In genomic region chr13:84391554-84391953, GRCm38 (mm10) we compare ENCODE assay signal across 25 mouse cellular contexts.
DNase-seq lines count a peak whose midpoint lies in the region; ATAC-seq and TF ChIP-seq lines count a peak whose summit lies in the region.
"Had no signal": no experiment of that assay in that cellular context is flagged by ENCODE, and none has a peak within 500 bp of the region (broad histone marks: within the 10 kb centered on the region; RNA-seq: fewer than 3 reads in every experiment).

No protein-coding gene starts in this region.

- no peak for ATAC-seq in megakaryocyte, adult 5-6 weeks (ENCODE audit: poor library complexity, severe bottlenecking)
- ATAC-seq: CD4-positive, CD25-positive, alpha-beta regulatory T cell, adult 4 months; forebrain, embryonic 14.5 days; forebrain, embryonic 16.5 days; Patski had no signal

- no peak for TF ChIP-seq CTCF in CH12.LX (conservative IDR thresholded peaks at IDR 0.05 in 1 of 2, IDR thresholded peaks at IDR 0.05 in 1 of 2; ENCODE audit: low read depth in 2 of 2, low read length in 2 of 2)

- dilution Hi-C loops in CH12.LX (cut with MboI; ENCODE audit: extremely low pct_ligation_motif_present, extremely low pct_unique_long_range_greater_than_20kb, low sequenced_read_pairs) = no loop called here

- TF ChIP-seq EP300 in CH12.LX (IDR thresholded peaks at IDR 0.05; ENCODE audit: low read length) = no peak

- H3K4me2 ChIP-seq in CH12.LX (ENCODE audit: insufficient read depth, low read depth, poor library complexity, severe bottlenecking) = peak overlapping the region; percentile 18; the same call in 1 of the 2 replicates
- H3K4me2 ChIP-seq: embryonic facial prominence, embryonic 13.5 days; embryonic facial prominence, embryonic 15.5 days; forebrain, embryonic 12.5 days had no signal

- TF ChIP-seq POLR2A in CH12.LX (IDR thresholded peaks at IDR 0.05; ENCODE audit: low read depth, low read length) = peak; percentile 79

- peaks cover 5 to 40% of the 10 kb centered on the region in 2 experiments; a peak in 3 of 4 replicates for H3K4me1 ChIP-seq in CH12.LX (ENCODE audit: control insufficient read depth in 1 of 2, insufficient read depth in 2 of 2)
- H3K4me1 ChIP-seq: embryonic facial prominence, embryonic 13.5 days; embryonic facial prominence, embryonic 15.5 days; forebrain, embryonic 10.5 days; forebrain, embryonic 12.5 days had no signal

- peak overlapping the region; percentile 69; the same call in 1 of the 2 replicates for H3K9ac ChIP-seq in CH12.LX (ENCODE audit: insufficient read depth, low read depth)
- H3K9ac ChIP-seq: embryonic facial prominence, embryonic 13.5 days; embryonic facial prominence, embryonic 15.5 days; forebrain, embryonic 12.5 days had no signal

- peaks cover 5% of the 10 kb centered on the region; the same call in 1 of the 2 replicates for H3K79me2 ChIP-seq in CH12.LX (replicated peaks; ENCODE audit: control insufficient read depth, extremely low read depth, insufficient read depth, poor library complexity, severe bottlenecking)

- peaks cover 11 to 21% of the 10 kb centered on the region in 2 experiments for H3K36me3 ChIP-seq in CH12.LX (replicated peaks in 1 of 2; ENCODE audit: control insufficient read depth in 1 of 2, insufficient read depth in 1 of 2, low read length in 1 of 2)
- H3K36me3 ChIP-seq: embryonic facial prominence, embryonic 13.5 days; embryonic facial prominence, embryonic 15.5 days; forebrain, embryonic 10.5 days; forebrain, embryonic 12.5 days had no signal

- TF ChIP-seq RAD21 in CH12.LX (IDR thresholded peaks at IDR 0.05; ENCODE audit: low read depth, low read length) = no peak

- H3K9me3 ChIP-seq in CH12.LX (replicated peaks; ENCODE audit: low read length) = no peaks in the 10 kb centered on the region
- H3K9me3 ChIP-seq: embryonic facial prominence, embryonic 13.5 days; embryonic facial prominence, embryonic 15.5 days; forebrain, embryonic 10.5 days; forebrain, embryonic 12.5 days had no signal

- DNase-seq in A20 (ENCODE audit: low read depth, low spot score) (peak; percentile 53), CH12.LX (ENCODE audit: extremely low read depth) (peak; percentile 89)
- DNase-seq in T-cell, adult 2 months (ENCODE audit: low spot score) = peak; percentile 10
- no peak for DNase-seq in cerebellum, adult 18-20 months
- DNase-seq in urinary bladder, postnatal 36 days (ENCODE audit: low spot score in 2 of 2) = no peak
- DNase-seq: adrenal gland, adult 8-10 months; adrenal gland, postnatal 14 days; adrenal gland, postnatal 36 days; B cell, adult 2 months; cerebellum, adult 11-12 months; cerebellum, adult 8-10 months; cerebellum, adult 9-11 months; cerebellum, postnatal 14 days; cerebellum, postnatal 36 days; embryo, embryonic 11 days had no signal

- H3K4me3 ChIP-seq in CH12.LX (replicated peaks in 1 of 3; ENCODE audit: low read depth in 2 of 3, low read length in 2 of 3, poor library complexity in 1 of 3) = peak overlapping the region; percentile 52 to 64 (median 57)
- H3K4me3 ChIP-seq: embryonic facial prominence, embryonic 13.5 days; embryonic facial prominence, embryonic 15.5 days; erythroblast, embryonic 14.5 days; forebrain, embryonic 10.5 days; forebrain, embryonic 12.5 days had no signal

- in situ Hi-C loops in CH12.LX (cut with MboI; ENCODE audit: low pct_ligation_motif_present, low pct_unique_long_range_greater_than_20kb, low sequenced_read_pairs) = no loop called here

- no peaks in the 10 kb centered on the region for H3K27me3 ChIP-seq in CH12.LX (replicated peaks)
- H3K27me3 ChIP-seq: embryonic facial prominence, embryonic 13.5 days; embryonic facial prominence, embryonic 15.5 days; forebrain, embryonic 12.5 days had no signal

- no peak overlapping the region for H3K27ac ChIP-seq in CH12.LX (ENCODE audit: insufficient read depth, low read depth)
- H3K27ac ChIP-seq: embryonic facial prominence, embryonic 13.5 days; embryonic facial prominence, embryonic 15.5 days; forebrain, embryonic 10.5 days; forebrain, embryonic 12.5 days had no signal

TF ChIP-seq in CH12.LX, 34 proteins besides CTCF, POLR2A, EP300 and RAD21:
- TF ChIP-seq POLR2AphosphoS2 (IDR thresholded peaks at IDR 0.05; ENCODE audit: low read depth, low read length) (peak; percentile 71; the same call in 1 of the 2 replicates), TBP (conservative IDR thresholded peaks at IDR 0.05; ENCODE audit: low read depth, low read length) (peak; percentile 96), ZMIZ1 (IDR thresholded peaks at IDR 0.05; ENCODE audit: low read depth, low read length) (peak; percentile 69; the same call in 1 of the 2 replicates), SMC3 (IDR thresholded peaks at IDR 0.05; ENCODE audit: low read depth, low read length) (no peak), JUND (conservative IDR thresholded peaks at IDR 0.05; ENCODE audit: low read depth, low read length) (0 out of 2 replicates have a peak, but pooled peaks have one; percentile 7), MEF2A (IDR thresholded peaks at IDR 0.05; ENCODE audit: borderline replicate concordance, low read depth, low read length) (0 out of 2 replicates have a peak, but pooled peaks have one; percentile 23), CHD1 (IDR thresholded peaks at IDR 0.05; ENCODE audit: low read depth, low read length) (peak; percentile 5; the same call in 1 of the 2 replicates), RCOR1 (conservative IDR thresholded peaks at IDR 0.05; ENCODE audit: low read depth, low read length) (no peak), E2F4 (IDR thresholded peaks at IDR 0.05; ENCODE audit: insufficient replicate concordance, low read depth, low read length) (no peak), HCFC1 (IDR thresholded peaks at IDR 0.05; ENCODE audit: low read depth, low read length) (peak; percentile 29), IRF4 (IDR thresholded peaks at IDR 0.05; ENCODE audit: low read depth, low read length) (no peak), GABPA (IDR thresholded peaks at IDR 0.05; ENCODE audit: insufficient replicate concordance, low read depth, low read length) (no peak), SIN3A (IDR thresholded peaks at IDR 0.05; ENCODE audit: low read length) (peak; percentile 16; the same call in 1 of the 2 replicates), KAT2A (IDR thresholded peaks at IDR 0.05; ENCODE audit: insufficient replicate concordance, low read length) (no peak), ELF1 (IDR thresholded peaks at IDR 0.05; ENCODE audit: low read depth, low read length) (peak; percentile 75), ETS1 (conservative IDR thresholded peaks at IDR 0.05; ENCODE audit: low read depth, low read length) (no peak), NELFE (IDR thresholded peaks at IDR 0.05; ENCODE audit: low read depth, low read length) (peak; percentile 82), TCF12 (IDR thresholded peaks at IDR 0.05; ENCODE audit: low read depth, low read length) (peak; percentile 68; the same call in 1 of the 2 replicates), MAX (IDR thresholded peaks at IDR 0.05; ENCODE audit: low read length) (no peak), MYC (IDR thresholded peaks at IDR 0.05; ENCODE audit: low read depth, low read length) (no peak)
TF ChIP-seq in CH12.LX: peak in this region for 11.

Comparison
In these comparisons a context has a peak if more than half of its experiments do, and no peak if none do; other contexts are left out.
1. DNase-seq: peak in A20 (single experiment), CH12.LX (single experiment) and T-cell, adult 2 months (single experiment); none in cerebellum, adult 18-20 months (0 of 2) and urinary bladder, postnatal 36 days (0 of 2).